Mouse (Mus musculus) frontal cortex, postnatal 14 days (tissue): ENCODE results near the gene Vtn.
"Not testable (repeated sequence)": the region's sequence is repeated elsewhere in the genome, so short reads cannot be mapped to it uniquely, and the experiment has no call there.

ENCODE experiments used
- DNase-seq, 2 experiments: peaks; one replicate each; pipeline ENCODE4 v3.0.0; 2022; ENCODE audit warnings: low spot score in 2 of 2

Gene Vtn

DNA sequence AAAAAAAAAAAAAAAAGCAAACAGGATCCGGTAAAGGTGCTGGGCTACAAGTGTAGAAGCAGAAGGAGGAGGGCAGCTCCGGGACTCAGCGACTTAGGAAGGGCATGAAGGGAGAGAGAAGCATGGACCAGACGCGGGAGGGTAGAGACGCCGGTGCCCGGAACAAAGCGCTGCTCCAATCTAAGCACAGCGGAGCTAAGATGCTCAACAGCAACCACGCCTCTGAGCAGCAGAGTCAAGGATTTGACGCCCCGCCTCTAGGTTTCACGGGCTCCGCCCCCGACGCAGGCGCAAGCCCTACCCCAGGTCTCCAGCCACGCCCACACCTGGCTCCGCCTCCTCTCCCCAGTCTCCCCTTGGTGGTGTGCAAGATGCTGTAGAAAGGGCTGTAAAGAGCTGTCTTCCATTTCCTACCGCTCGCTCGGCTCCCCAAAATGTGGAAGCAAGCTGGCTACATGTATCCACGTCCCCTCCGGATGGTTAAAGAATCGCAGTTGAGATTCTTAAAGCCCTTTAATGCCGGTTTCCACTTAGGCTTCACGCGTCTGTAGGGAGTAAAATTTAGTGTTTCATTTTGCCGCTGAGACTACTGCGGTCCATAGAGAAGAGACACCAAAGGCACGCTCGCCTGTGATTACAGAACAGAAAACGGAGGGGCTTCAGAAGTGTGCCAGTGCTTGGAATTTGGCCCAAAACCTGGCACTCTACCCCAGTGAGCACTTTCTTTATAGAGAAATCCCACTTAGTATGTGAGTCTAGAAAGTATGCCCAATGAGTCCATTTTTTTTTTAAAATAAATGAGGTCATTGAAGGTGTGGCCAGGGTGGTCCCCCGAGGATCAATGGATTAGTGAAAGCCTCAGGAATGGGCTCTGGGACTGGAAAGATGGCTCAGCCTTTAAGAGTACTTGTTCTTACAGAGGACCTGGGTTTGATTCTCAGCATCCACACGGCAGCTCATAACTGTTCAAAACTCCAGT, 1.1 kb upstream of the Vtn start, which contains the start of gene Sarm1:
Gene Sarm1, minus strand, starts transcription at position 211 of the 979 bp plus-strand sequence.
- peak; percentile 92 to 94 for DNase-seq

DNA sequence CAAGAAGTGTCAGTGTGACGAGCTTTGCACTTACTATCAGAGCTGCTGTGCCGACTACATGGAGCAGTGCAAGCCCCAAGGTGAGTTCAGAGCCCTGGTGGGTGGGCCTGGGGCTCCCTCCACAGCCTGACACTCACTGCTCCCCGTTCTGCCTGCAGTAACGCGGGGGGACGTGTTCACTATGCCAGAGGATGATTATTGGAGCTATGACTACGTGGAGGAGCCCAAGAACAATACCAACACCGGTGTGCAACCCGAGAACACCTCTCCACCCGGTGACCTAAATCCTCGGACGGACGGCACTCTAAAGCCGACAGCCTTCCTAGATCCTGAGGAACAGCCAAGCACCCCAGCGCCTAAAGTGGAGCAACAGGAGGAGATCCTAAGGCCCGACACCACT, 652 bp downstream of the Vtn start:
- DNase-seq: no peak

DNA sequence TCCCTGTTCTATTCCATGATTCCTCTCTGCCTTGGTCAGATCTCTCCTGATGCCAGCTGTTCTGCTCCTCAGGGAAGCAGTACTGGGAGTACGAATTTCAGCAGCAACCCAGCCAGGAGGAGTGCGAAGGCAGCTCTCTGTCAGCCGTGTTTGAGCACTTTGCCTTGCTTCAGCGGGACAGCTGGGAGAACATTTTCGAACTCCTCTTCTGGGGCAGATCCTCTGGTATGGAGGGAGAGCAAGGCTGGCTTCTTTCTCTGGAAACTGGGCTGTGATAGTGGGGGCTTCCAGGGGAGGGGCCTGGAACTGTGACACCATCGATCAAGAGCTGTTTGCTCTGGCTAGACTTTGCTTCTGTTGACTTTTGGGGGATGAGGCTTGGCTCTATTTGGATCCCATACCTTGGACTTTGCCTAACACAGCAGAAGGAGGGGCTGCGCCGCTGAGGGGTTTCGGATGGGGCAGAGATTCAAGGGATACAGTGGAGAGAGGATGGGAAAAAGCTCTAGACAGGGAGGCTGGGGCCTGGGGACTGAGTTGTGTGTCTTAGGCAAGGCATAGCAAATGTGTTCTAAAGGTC, 1.8 kb downstream of the Vtn start:
- no peak for DNase-seq

DNA sequence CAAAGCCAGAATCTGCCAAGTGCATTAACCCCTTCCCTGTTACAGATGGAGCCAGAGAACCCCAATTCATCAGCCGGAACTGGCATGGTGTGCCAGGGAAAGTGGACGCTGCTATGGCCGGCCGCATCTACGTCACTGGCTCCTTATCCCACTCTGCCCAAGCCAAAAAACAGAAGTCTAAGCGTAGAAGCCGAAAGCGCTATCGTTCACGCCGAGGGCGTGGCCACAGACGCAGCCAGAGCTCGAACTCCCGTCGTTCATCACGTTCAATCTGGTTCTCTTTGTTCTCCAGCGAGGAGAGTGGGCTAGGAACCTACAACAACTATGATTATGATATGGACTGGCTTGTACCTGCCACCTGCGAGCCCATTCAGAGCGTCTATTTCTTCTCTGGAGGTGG, 2.6 kb downstream of the Vtn start:
- no peak for DNase-seq

DNA sequence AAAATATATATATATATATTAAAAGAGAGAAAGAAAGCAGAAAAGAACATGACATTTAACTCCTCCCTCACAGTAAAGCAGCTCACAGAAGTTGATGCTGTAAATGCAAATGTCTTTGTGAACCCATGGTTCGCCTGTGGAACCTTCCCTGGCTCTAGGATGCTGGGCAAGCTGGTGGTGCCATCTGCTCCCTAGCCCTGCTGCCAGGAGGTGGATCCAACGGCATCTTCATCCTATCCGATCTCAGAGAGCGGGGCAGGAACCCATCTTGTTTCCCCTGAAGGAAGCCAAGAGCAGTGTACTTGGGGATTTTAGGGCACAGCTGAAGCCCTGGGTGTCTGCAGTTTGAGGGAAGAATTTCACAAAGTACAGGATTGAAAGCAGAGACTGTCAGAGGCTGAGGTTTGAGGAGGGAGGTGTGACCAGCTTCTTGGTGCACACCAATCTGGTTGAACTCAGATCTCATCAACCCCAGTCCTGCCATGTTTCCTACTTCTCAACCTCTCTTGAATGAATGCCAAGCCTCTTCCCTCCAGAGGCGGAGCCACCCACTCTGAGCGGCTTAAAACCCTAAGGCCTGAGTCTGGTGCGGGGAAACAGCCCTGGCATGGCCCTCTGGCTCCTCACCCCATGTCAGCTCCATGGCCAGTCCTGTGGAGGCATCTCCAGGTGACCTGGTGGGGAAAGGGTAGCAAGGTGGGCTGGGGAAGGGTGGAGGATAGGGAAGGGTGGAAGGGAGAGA, 4.2 kb downstream of the Vtn start, which contains the start of gene Sebox:
Gene Sebox, plus strand, starts transcription at position 539 of the 742 bp plus-strand sequence.
- no peak for DNase-seq

DNA sequence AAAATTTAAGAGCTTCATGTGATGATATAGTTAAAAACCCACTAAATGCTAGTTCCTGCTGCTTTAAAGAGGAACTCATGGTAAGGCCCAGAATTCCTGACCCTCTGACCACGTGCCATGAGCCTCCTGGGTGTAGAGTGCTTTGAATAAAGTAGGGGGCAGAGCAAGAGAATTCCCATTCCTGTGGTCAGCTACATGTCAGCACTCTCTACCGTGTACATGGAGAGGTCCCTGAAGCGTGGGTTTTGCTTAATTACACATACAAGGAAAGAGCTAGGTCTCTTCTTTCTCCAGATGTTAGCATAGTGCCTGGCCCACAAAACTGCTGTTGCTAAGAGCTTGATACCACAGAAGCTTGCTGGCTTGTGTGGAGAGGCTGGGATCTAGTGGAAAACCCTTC, 6.5 kb downstream of the Vtn start:
- DNase-seq: no peak

DNA sequence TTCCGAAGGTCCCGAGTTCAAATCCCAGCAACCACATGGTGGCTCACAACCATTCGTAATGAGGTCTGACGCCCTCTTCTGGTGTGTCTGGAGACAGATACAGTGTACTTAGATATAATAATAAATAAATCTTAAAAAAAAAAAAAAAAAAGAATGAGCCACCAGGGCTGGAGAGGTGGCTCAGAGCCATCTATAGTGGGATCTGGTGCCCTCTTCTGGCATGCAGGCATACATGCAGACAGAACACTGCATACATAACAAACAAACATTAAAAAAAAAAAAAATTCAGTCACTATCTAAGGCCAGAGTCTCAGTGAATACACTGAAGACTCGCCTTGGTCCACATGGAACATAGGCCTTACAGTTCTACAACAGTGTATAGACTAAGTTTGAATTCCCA, 10.3 kb downstream of the Vtn start:
- no peak for DNase-seq

DNA sequence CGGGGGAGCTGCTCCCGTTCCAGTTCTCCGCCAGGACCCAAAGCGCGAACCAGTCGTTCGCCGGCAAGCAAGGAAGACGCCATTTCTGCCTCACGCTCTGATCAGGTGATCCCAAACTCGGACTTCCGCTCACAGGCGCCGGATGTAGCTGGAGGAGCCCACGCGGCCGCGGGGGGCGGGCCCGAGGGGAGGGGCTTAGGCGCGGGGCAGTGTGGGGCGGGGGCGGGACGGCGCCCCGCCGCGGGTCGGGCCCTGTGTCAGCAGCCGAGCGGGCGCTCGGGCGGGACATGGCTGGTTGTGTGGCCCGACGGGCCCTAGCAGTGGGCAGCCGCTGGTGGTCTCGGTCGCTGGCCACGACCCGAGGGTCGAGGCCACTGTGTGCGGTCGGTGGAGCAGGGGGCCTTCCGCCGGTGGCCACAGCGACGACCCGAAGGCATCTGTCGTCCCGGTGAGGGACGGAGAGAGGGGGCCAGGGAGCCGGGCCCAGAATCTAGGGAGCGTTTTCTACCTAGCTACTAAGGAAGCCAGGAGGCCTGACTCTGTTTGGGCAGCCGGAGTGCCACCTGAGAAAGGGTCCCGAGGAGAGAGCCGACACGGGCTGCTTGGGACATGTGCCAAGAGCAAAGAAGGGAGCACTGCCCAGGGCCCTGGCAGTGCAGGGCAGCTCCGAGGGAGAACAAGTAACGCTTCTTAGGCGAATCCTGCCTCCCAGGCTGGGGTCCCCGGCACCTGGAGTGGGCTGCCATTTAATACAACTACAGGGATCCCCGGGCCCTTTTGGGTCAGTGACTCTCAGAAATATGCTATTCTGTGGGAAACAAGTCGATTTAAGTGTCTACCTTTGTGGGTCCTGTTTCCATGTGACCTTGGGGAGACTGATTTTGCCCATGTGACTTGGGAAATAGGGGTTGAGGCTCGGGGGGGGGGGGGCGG, 13.4 kb downstream of the Vtn start, which contains the start of the genes Tmem199 and Poldip2:
Gene Tmem199, minus strand, starts transcription at position 148 of the 933 bp plus-strand sequence.
Gene Poldip2, plus strand, starts transcription at position 169 of the 933 bp plus-strand sequence.
- DNase-seq: peak; percentile 81 to 83

DNA sequence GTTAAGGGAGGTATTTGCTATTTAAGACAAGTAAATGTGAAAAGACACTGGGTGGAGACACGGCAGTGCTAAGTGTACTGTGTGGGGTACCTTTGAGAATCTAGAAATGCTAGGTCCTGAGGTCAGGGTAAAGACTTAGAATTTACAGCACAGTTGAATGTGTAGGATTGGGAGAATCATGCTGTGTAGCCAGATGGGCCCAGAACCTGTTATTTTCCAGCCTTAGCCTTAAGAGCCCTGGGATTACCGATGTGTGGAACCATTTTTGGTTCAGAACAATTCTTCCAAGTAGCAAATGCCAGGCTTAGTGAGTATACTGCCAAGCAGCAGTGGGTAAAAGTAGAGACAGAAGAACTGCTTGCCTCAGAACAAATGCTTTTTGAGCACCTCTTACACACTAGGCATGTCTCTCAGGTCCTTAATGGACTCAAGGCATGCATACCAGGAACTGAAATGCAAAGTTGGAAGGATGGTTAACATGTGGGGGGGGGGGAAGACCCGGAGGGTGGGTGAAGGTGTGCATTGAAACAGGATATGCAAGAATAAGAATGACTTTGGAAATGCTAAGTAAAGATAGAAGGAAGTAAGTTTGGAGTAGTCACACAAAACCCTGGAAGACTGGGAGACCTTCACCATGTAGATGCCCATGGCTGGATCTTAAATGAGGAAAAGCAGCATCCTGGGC, 14.4 kb downstream of the Vtn start:
- DNase-seq: no peak

DNA sequence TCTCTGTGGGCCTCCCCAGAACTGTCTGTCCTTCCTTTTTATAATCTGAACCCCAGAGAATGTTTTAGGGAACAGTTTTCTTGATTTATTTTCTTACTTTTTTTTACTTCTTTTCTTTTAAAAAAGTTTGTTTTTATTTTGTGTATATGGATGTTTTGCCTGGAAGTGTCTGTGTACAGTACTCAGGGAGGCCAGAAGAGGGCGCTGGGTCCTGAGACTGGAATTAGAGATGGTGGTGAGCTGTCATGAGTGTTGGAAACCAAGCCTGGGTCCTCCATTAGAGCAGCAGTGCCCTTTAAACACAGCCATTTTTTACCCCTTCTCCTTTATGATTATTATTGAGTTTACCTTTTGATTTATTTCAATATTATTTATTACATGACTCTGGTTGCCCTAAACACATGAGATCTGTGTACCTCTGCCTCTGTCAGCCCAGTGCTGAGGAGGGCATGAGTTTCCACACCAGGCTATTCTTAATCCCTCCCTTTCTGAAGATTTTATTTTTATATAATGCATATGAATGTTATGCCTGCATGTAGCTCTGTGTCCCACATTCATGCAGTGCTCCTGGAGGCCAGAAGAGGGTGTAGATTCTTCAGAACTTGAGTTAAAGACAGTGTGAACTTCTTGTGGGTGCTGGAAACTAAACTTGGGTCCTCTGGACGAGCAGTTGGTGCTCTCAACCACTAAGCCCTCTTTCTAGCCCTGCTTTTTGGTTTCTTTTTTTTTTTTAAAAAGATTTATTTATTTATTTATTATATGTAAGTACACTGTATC, 16.8 kb downstream of the Vtn start:
- DNase-seq: no peak

DNA sequence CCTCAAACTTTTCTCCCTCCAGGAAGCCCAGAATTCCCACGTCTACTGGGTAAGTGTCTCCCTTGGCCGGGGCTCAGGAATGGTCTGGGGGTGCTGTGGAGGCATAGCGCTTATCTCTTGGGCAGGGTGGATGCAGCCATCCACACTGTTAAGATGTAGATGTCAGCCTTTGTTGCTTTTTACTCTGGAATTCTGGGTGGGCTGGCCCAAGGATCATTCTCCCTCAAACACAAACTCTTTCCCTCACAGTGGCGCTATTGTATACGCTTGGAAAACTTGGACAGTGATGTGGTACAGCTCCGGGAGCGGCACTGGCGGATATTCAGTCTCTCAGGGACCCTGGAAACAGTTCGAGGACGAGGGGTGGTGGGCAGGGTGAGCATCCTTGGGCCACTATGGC, 20.0 kb downstream of the Vtn start:
- no peak for DNase-seq

DNA sequence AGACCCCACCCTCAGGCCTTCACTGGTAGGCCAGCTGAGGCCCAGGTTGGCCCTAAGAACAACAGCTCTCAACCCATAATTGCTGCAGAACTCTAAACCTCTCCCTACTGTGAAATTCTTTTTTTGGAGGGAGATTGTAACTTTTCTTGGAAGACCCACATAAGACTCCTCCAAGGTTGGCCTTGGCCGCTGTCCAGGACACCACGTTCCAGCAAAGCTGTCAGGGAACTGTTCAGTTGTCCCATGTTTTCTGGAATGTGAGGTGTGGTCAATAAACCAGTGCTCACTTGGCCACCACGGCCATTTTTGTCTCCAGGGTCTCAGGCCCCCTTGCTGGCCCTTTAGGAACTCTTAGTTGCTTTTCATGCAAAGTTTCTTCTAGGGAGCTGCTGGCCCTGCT, 23.0 kb downstream of the Vtn start:
- DNase-seq: no peak

DNA sequence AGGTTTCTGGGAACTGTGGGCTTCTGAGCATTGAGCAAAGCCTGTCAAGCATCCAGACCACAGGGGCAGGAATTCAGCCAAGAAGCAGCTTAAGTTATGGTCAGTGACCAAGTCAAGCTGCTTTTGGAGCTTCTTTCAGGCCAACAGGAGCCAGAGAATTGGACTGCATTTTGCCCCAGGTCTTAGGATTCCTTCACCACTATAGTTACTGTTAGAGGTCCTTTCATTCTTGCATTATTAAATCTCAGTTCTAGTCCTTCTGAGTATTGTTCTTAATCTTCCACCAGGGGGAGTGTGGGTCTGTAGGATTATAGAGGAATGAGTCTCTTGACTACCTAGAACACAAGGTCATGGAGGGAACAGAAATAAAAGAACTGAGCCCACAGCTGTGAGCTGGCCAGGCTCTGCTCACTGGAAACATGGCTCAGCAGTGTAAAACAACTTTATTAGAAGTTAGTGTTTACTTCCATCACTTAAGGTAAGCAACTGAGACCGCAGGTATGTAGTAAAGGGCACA, 23.6 kb downstream of the Vtn start:
- DNase-seq: no peak

DNA sequence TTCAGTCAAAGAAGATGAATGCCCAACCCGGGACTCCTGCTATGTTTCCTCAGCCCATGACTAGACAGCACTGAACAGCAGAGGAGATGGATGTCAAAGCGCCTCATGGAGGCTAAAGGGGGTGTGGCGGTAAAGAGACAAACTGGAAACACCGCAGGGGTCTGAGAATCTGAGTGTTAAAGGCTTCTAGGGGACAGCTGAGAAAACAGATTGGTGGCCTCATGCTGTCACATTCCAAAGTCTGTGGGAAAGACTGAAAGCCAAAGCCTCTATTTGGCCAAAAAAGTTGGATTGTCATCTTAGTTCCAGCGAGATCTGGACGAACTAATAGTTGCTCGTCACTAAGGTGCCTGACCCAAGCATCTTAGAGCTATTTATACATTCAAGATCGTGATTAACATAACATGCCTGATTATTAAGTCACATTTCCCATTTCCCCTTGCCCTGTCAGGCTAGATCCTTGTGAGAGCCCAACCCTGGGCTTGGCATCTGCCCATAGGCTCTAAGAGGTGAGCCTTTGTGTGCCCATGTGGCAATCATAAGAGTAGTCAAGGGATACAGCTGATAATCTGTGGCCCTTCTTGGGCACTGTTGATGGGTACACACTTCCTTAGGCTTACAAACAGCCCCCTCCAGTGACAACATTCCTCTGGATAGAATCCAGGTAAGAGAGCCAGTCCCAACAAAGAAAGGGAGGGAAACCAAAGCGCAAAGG, 24.5 kb downstream of the Vtn start:
- no peak for DNase-seq

DNA sequence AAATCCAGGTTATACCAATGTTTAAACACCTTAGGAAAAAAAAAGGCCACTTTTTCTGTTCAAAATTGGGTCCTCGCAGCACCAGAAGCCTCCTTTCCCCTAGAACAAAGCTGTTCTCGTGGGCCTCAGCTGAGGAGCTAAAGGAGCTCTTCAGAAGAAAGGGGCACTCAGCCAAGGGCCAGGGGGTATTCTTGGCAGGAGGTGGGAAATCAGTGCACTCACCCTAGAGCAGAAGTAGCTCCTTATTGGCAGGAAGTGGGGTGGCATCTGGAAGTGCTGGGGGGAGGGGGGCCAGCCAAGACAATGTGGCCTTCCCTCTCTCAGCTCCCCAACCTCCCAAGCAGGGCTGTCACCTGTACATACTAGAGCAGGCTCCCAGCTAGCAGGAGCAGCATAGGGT, 25.9 kb downstream of the Vtn start:
- DNase-seq: no peak

DNA sequence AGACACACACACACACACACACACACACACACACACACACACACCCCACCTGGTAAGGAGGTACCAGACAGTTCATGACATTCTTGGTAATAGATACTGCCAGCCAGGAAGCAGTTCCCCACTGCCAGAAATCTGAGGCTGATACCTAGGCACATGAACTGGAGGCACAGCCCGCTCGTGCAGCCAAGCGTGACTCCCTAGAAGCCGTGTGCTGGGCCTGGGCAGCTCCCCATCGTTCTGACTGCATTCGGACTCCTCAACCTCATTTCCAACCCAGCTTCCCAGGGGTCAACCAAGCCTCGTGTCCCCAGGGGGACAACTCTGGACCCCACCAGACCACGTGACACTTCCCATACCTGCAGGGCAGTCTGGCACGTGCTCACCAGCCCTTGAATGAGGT, 29.8 kb downstream of the Vtn start:
- DNase-seq: no peak

DNA sequence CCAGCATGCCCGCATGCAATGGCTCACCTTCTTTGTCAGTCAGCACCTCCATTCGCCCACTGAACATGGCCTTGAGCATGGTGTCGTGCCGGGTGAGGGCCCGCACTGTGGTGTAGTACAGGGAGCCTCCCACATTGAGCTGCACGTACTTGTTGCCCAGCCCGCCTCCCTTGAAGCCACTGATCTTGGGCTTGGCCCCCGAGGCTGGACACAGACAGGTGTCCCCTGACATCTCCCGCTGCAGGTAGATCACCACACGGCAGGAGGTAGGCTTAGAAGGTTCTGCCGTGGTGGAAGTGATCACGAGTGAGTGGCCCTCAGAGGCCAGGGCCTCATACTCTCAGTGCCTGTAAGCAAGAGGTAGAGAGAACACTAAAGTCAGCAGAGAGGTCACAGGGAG, 31.1 kb downstream of the Vtn start:
- no peak for DNase-seq

DNA sequence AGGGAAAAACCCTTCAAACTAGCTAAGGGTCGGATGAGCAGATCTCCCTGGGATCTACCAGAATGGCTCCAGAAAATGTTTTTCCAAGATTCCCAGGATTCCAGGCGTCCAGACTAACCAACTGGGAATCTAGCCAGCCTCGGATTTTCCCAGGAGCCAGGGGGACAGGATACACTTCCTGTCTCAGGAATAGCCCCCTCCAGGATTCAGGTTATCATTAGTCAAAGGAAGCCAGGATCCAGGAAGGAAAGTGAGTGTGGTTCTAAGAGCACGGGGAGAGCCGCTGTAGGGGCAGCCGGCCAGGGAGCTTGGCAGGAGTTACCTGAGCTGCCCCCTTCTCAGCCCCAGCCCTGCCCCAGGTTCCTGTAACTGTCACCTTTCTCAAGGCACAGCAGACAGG, 32.2 kb downstream of the Vtn start:
- DNase-seq: no peak

DNA sequence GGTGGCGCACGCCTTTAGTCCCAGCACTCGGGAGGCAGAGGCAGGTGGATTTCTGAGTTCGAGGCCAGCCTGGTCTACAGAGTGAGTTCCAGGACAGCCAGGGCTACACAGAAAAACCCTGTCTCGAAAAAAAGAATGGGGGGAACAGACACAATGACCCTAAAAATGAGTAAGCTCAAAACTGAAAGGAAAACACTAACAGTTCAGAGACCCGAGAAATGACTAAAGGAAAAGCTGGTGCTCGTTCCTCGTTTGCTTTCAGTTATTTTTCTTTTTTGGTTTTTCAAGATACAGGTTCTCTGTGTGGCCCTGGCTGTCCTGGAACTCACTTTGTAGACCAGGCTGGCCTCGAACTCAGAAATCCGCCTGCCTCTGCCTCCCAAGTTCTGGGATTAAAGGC, 32.6 kb downstream of the Vtn start:
- not testable (repeated sequence) for DNase-seq
